ENCODE assay signal across 9 mouse cellular contexts in genomic region chr17:83895321-83895770, GRCm38 (mm10). TPM values are rescaled to one million over a fixed set of nuclear protein-coding genes. Genes with fewer than 3 reads are reported as not detected.
DNase-seq lines count a peak whose midpoint lies in the region; ATAC-seq and TF ChIP-seq lines count a peak whose summit lies in the region.
"Had no signal": no experiment of that assay in that cellular context is flagged by ENCODE, and none has a peak within 500 bp of the region (broad histone marks: within the 10 kb centered on the region; RNA-seq: fewer than 3 reads in every experiment).

No protein-coding gene starts in this region.

- no peak for ATAC-seq in intestine, embryonic 14.5 days (replicated peaks; ENCODE audit: low FRiP score, low TSS enrichment, low read depth)
- ATAC-seq in intestine, postnatal 0 days = no peak
- peak; percentile 86 for ATAC-seq in heart, postnatal 0 days (ENCODE audit: insufficient read depth, low read depth)
- no peak for ATAC-seq in cerebellum, adult (ENCODE audit: insufficient number of reproducible peaks, low FRiP score, low TSS enrichment)

- 41% methylated on average over 8 of the region's 8 CpGs for WGBS in intestine, embryonic 14.5 days
- 63% methylated on average over 8 of the region's 8 CpGs for WGBS in intestine, postnatal 0 days
- 52% methylated on average over 8 of the region's 8 CpGs for WGBS in embryonic facial prominence, embryonic 10.5 days
- 44% methylated on average over 8 of the region's 8 CpGs for WGBS in heart, postnatal 0 days

- no peak for DNase-seq in intestine, embryonic 14.5 days (ENCODE audit: low spot score)
- no peak for DNase-seq in embryonic facial prominence, embryonic 10.5 days (ENCODE audit: low spot score)
- DNase-seq in heart, postnatal 0 days (ENCODE audit: low spot score) = peak; percentile 71
- peak; percentile 82 for DNase-seq in mesoderm, embryonic 11.5 days (ENCODE audit: low read depth, low spot score)
- no peak for DNase-seq in spleen, adult 12 weeks (ENCODE audit: low spot score)
- DNase-seq in left cerebral cortex, postnatal 14 days (ENCODE audit: low spot score in 2 of 2) = no peak

- H3K9me3 ChIP-seq in intestine, embryonic 14.5 days (ENCODE audit: control insufficient read depth, low read length) = no peaks in the 10 kb centered on the region
- H3K9me3 ChIP-seq in intestine, postnatal 0 days (ENCODE audit: control insufficient read depth) = no peaks in the 10 kb centered on the region
- H3K9me3 ChIP-seq in embryonic facial prominence, embryonic 10.5 days = no peaks in the 10 kb centered on the region
- H3K9me3 ChIP-seq in heart, postnatal 0 days (replicated peaks; ENCODE audit: control insufficient read depth, low read length) = no peaks in the 10 kb centered on the region

- H3K9ac ChIP-seq in intestine, embryonic 14.5 days (ENCODE audit: low read length) = no peak overlapping the region
- H3K9ac ChIP-seq in intestine, postnatal 0 days (ENCODE audit: low read depth, low read length) = no peak overlapping the region
- H3K9ac ChIP-seq in heart, postnatal 0 days (replicated peaks; ENCODE audit: low read depth, low read length) = no peak overlapping the region

- H3K4me1 ChIP-seq in intestine, embryonic 14.5 days (replicated peaks; ENCODE audit: control insufficient read depth, insufficient read depth, low read length) = peaks cover 41% of the 10 kb centered on the region
- no peaks in the 10 kb centered on the region for H3K4me1 ChIP-seq in intestine, postnatal 0 days (replicated peaks; ENCODE audit: control insufficient read depth, insufficient read depth, low read length)
- peaks cover 62% of the 10 kb centered on the region for H3K4me1 ChIP-seq in embryonic facial prominence, embryonic 10.5 days
- peaks cover 6% of the 10 kb centered on the region; the same call in 1 of the 2 replicates for H3K4me1 ChIP-seq in heart, postnatal 0 days (ENCODE audit: control insufficient read depth, insufficient read depth)

- H3K27ac ChIP-seq in intestine, embryonic 14.5 days (ENCODE audit: low read depth) = peak overlapping the region; percentile 84
- no peak overlapping the region for H3K27ac ChIP-seq in intestine, postnatal 0 days (ENCODE audit: low read depth, low read length)
- H3K27ac ChIP-seq in embryonic facial prominence, embryonic 10.5 days (replicated peaks) = peak overlapping the region; percentile 72
- H3K27ac ChIP-seq in heart, postnatal 0 days (ENCODE audit: low read depth) = peak overlapping the region; percentile 52; the same call in 1 of the 2 replicates

- H3K4me3 ChIP-seq in intestine, embryonic 14.5 days (ENCODE audit: low read depth, low read length) = no peak overlapping the region
- H3K4me3 ChIP-seq in intestine, postnatal 0 days (ENCODE audit: low read depth, low read length) = no peak overlapping the region
- H3K4me3 ChIP-seq in embryonic facial prominence, embryonic 10.5 days = no peak overlapping the region
- H3K4me3 ChIP-seq in heart, postnatal 0 days (ENCODE audit: low read depth, low read length) = no peak overlapping the region

- no peaks in the 10 kb centered on the region for H3K36me3 ChIP-seq in intestine, embryonic 14.5 days (ENCODE audit: control insufficient read depth, insufficient read depth, low read length)
- no peaks in the 10 kb centered on the region for H3K36me3 ChIP-seq in intestine, postnatal 0 days (ENCODE audit: control insufficient read depth, insufficient read depth)
- no peaks in the 10 kb centered on the region for H3K36me3 ChIP-seq in embryonic facial prominence, embryonic 10.5 days (replicated peaks)
- no peaks in the 10 kb centered on the region for H3K36me3 ChIP-seq in heart, postnatal 0 days (replicated peaks; ENCODE audit: control insufficient read depth, insufficient read depth, low read length)

- no peak for TF ChIP-seq EP300 in heart, postnatal 0 days (IDR thresholded peaks at IDR 0.05; ENCODE audit: low read depth)

- H3K4me2 ChIP-seq in intestine, embryonic 14.5 days (ENCODE audit: low read length) = no peak overlapping the region
- H3K4me2 ChIP-seq in intestine, postnatal 0 days (replicated peaks; ENCODE audit: low read depth) = no peak overlapping the region
- no peak overlapping the region for H3K4me2 ChIP-seq in heart, postnatal 0 days (ENCODE audit: low read depth, low read length)

- intact Hi-C loops in left cerebral cortex, postnatal 14 days (cut with DNase I) = no loop called here

- no peaks in the 10 kb centered on the region for H3K27me3 ChIP-seq in intestine, embryonic 14.5 days (replicated peaks; ENCODE audit: control insufficient read depth, insufficient read depth, low read length)
- no peaks in the 10 kb centered on the region for H3K27me3 ChIP-seq in intestine, postnatal 0 days (replicated peaks; ENCODE audit: control insufficient read depth, insufficient read depth, low read length)
- 0 out of 2 replicates have a peak, but pooled peaks cover 3% of the 10 kb centered on the region for H3K27me3 ChIP-seq in embryonic facial prominence, embryonic 10.5 days (replicated peaks; ENCODE audit: low read depth, poor library complexity, severe bottlenecking)
- H3K27me3 ChIP-seq in heart, postnatal 0 days (ENCODE audit: control insufficient read depth, insufficient read depth, low read length) = no peaks in the 10 kb centered on the region

- no peak for TF ChIP-seq CTCF in intestine, postnatal 0 days (IDR thresholded peaks at IDR 0.05; ENCODE audit: low read depth)
- no peak for TF ChIP-seq CTCF in heart, postnatal 0 days (IDR thresholded peaks at IDR 0.05; ENCODE audit: low read depth)

RNA-seq across cellular contexts. Expression of gene Haao, which starts 47.6 kb away (rescaled TPM):
- 0.26 and 0.38 TPM in 2 replicates for polyA plus RNA-seq in intestine, embryonic 14.5 days (2014; fragmentation: Nextera tagmentation; extraction: Ambion mirVana)
- 0.40 TPM in 1 of 2 replicates, not detected in the other for polyA plus RNA-seq in intestine, postnatal 0 days (2015; fragmentation: Nextera tagmentation; extraction: Ambion mirVana)
- not detected in 2 replicates for polyA plus RNA-seq in embryonic facial prominence, embryonic 10.5 days (2016; fragmentation: Nextera tagmentation; extraction: Ambion mirVana)
- not detected in 2 replicates for total RNA-seq in heart, postnatal 0 days (2014; rRNA removed; ENCODE audit: low replicate concordance)
- 0.08 and 0.26 TPM in 2 replicates for polyA plus RNA-seq in heart, postnatal 0 days (2015; fragmentation: Nextera tagmentation; extraction: Ambion mirVana)
- under 1 TPM in 1 of 2 experiments, not detected in 1; 0.36 TPM for total RNA-seq in left cerebral cortex, postnatal 14 days (2021)
- total RNA-seq: layer of hippocampus, postnatal 14 days had no signal

Comparison
In these comparisons a context has a peak if more than half of its experiments do, and no peak if none do; other contexts are left out.
1. DNase-seq: peak in heart, postnatal 0 days (single experiment) and mesoderm, embryonic 11.5 days (single experiment); none in intestine, embryonic 14.5 days (single experiment), embryonic facial prominence, embryonic 10.5 days (single experiment), spleen, adult 12 weeks (single experiment) and left cerebral cortex, postnatal 14 days (0 of 2).